Mouse (Mus musculus) midbrain, embryonic 13.5 days (tissue): ENCODE measurements around the gene Zfp839. TPM values are rescaled to one million over a fixed set of nuclear protein-coding genes. Genes with fewer than 3 reads are reported as not detected.

Source experiments
- ATAC-seq: fragments of 200-750 bp; cut with Nextera tagmentation; 2 replicates; pipeline ENCODE4 v1.8.0; 2017; ENCODE audit warnings: mild to moderate bottlenecking, moderate TSS enrichment, moderate library complexity
- H3K27ac ChIP-seq: fragments of 300-500 bp; sonication (generic); 2 replicates; pipeline ENCODE4 v1.5.1; 2015; ENCODE audit warnings: inconsistent platforms, mild to moderate bottlenecking, moderate library complexity
- H3K27me3 ChIP-seq: fragments of 300-500 bp; sonication (generic); 2 replicates; pipeline ENCODE4 v1.6.1; 2015; ENCODE audit warnings: mild to moderate bottlenecking, inconsistent platforms
- H3K36me3 ChIP-seq: fragments of 300-500 bp; sonication (generic); 2 replicates; pipeline ENCODE4 v1.6.1; 2015; ENCODE audit warnings: mild to moderate bottlenecking, inconsistent platforms
- H3K4me1 ChIP-seq: fragments of 300-500 bp; sonication (generic); replicated peaks from 2 replicates; pipeline ENCODE4 v1.6.1; 2015; ENCODE audit warnings: inconsistent platforms
- H3K4me2 ChIP-seq: fragments of 300-500 bp; sonication (generic); replicated peaks from 2 replicates; pipeline ENCODE4 v1.6.1; 2015; ENCODE audit warnings: moderate library complexity, mild to moderate bottlenecking, inconsistent platforms
- H3K4me3 ChIP-seq: fragments of 300-500 bp; sonication (generic); replicated peaks from 2 replicates; pipeline ENCODE4 v1.5.1; 2015; ENCODE audit warnings: mild to moderate bottlenecking, inconsistent platforms
- H3K9ac ChIP-seq: fragments of 300-500 bp; sonication (generic); replicated peaks from 2 replicates; pipeline ENCODE4 v1.6.1; 2015; ENCODE audit warnings: mild to moderate bottlenecking, inconsistent platforms
- H3K9me3 ChIP-seq: fragments of 300-500 bp; sonication (generic); 2 replicates; pipeline ENCODE4 v1.6.1; 2016; ENCODE audit warnings: mild to moderate bottlenecking, inconsistent platforms
- WGBS: fragments of 180-500 bp; shearing (Covaris S2); methylation state at CpG from one replicate; pipeline ENCODE4 v1.1.7; 2015; 5-methylcytosine and 5-hydroxymethylcytosine counted together
- polyA plus RNA-seq: library from polyadenylated mRNA; unstranded; fragments of >200 nt; fragmentation: Nextera tagmentation; extraction: Ambion mirVana; gene quantifications from 2 replicates; pipeline ENCODE4 v1.2.1, GENCODE M21; 2015

The Zfp839 gene
- 3.9 and 4.3 TPM in 2 replicates for polyA plus RNA-seq

GRCm38 (mm10) chr12:110850010-110850928 lies at the start of gene Zfp839:
Gene Zfp839, plus strand, starts transcription at chr12:110850253.
- 0 out of 2 replicates have a peak, but pooled peaks cover 3% of the 10 kb centered on the region for H3K36me3 ChIP-seq
- peaks cover 27% of the 10 kb centered on the region for H3K4me1 ChIP-seq
- under 1% methylated on average over 85 of the region's 89 CpGs for WGBS
- ATAC-seq: peak; percentile 81
- H3K4me2 ChIP-seq: peak within 1 kb of the TSS; percentile 75
- peak within 1 kb of the TSS; percentile 89 for H3K4me3 ChIP-seq
- H3K9ac ChIP-seq: peak within 1 kb of the TSS; percentile 88
- H3K9me3 ChIP-seq: no peaks in the 10 kb centered on the region
- H3K27ac ChIP-seq: peak within 1 kb of the TSS; percentile 47; the same call in 1 of the 2 replicates
- H3K27me3 ChIP-seq: peaks cover 30% of the 10 kb centered on the region

DNA sequence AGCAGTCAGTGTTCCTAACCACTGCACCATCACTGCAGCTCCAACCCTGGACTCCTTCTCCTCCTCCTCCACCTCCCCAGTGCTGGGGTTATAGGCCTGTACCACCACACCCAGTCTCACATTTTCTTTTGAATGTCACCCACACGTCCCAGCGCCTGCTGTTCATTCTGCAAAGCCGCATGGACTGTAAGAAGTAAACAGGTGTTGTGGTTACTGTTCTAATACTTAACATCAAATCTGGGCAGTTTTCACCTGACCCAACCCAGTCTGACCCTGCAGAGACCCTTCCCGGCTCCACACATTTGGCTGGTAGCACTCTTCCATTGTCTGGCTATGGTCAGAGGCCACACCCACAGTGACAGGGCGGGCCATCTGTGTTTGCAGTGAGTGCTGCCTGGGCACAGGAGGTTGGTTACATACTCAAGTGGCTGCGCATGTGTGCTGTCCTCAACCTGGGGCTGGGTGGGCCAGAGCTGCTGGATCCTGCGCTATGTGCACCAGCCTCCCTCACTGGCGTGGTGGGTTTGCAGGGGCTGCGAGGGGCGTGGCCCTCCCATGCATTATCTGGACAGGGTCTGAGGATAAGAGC lies 48.1 kb upstream of the Zfp839 start:
- H3K4me1 ChIP-seq: peaks cover 20% of the 10 kb centered on the region
- H3K27me3 ChIP-seq: no peaks in the 10 kb centered on the region
- no peak for ATAC-seq
- H3K9ac ChIP-seq: no peak overlapping the region
- H3K27ac ChIP-seq: no peak overlapping the region
- no peak overlapping the region for H3K4me2 ChIP-seq
- H3K36me3 ChIP-seq: 0 out of 2 replicates have a peak, but pooled peaks cover 18% of the 10 kb centered on the region
- H3K4me3 ChIP-seq: no peak overlapping the region
- H3K9me3 ChIP-seq: no peaks in the 10 kb centered on the region
- 88% methylated on average over 10 of the region's 10 CpGs for WGBS

DNA sequence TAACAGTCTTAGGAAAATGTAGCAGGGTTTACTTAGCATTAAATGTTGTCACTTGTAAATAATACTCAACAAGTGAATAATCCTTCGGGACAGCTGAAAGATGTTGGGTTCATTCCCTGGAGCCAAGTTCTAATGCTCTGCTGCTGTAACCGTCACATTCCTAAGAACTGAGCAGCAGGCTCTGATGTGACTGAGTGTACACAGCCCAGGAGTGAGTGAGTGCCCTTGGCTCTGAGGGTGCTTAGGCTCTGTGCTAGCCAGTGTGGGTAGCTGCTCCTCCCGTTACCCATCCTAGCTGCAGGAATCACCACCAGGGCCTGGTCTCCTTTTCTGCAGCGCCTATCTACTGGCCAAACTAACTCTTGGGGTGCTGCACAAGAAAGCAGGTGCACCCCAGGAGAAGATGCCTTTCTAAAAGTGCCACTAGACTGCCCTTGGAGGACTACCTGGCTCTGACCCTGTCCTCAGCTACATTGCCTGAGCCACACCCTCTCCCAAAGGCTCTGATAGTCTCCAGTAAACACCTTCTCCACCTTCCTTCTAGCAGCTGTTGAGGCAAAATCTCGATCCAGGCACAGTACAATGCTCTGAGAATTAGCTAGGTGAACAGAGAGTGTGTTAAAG lies 47.3 kb upstream of the Zfp839 start:
- peaks cover 23% of the 10 kb centered on the region for H3K4me1 ChIP-seq
- no peaks in the 10 kb centered on the region for H3K9me3 ChIP-seq
- ATAC-seq: no peak
- no peak overlapping the region for H3K27ac ChIP-seq
- H3K9ac ChIP-seq: peak overlapping the region; percentile 39
- H3K27me3 ChIP-seq: no peaks in the 10 kb centered on the region
- peaks cover 23% of the 10 kb centered on the region; the same call in 1 of the 2 replicates for H3K36me3 ChIP-seq
- WGBS: 92% methylated on average over 5 of the region's 5 CpGs
- H3K4me2 ChIP-seq: no peak overlapping the region
- no peak overlapping the region for H3K4me3 ChIP-seq

DNA sequence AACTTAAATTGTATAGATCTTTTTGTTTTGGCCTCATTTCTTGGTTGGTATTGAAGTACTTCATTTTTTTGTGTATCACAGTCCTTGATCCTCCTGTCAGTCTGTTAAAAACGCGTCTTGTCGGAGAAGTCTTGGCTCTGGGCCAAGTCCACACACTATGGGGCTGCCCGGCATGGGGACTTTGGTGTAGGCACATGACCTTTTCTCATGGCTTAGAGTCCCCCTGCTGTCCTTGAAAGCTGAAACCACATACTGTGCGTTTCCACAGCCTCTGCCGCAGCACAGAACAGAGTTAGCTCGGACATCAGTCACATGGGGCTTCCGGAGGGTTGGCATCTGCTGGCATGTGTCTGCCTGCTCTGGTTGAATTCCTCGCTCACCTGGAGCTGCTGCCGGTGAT lies 45.8 kb upstream of the Zfp839 start:
- Histone ChIP-seq H3K9ac (no peak overlapping the region), H3K9me3 (no peaks in the 10 kb centered on the region), H3K4me3 (no peak overlapping the region), H3K27ac (no peak overlapping the region), H3K4me1 (peaks cover 34% of the 10 kb centered on the region), H3K4me2 (no peak overlapping the region), H3K27me3 (no peaks in the 10 kb centered on the region), H3K36me3 (peaks cover 29% of the 10 kb centered on the region; the same call in 1 of the 2 replicates)
- peak; percentile 63; the same call in 1 of the 2 replicates for ATAC-seq
- 22% methylated on average over 10 of the region's 10 CpGs for WGBS

DNA sequence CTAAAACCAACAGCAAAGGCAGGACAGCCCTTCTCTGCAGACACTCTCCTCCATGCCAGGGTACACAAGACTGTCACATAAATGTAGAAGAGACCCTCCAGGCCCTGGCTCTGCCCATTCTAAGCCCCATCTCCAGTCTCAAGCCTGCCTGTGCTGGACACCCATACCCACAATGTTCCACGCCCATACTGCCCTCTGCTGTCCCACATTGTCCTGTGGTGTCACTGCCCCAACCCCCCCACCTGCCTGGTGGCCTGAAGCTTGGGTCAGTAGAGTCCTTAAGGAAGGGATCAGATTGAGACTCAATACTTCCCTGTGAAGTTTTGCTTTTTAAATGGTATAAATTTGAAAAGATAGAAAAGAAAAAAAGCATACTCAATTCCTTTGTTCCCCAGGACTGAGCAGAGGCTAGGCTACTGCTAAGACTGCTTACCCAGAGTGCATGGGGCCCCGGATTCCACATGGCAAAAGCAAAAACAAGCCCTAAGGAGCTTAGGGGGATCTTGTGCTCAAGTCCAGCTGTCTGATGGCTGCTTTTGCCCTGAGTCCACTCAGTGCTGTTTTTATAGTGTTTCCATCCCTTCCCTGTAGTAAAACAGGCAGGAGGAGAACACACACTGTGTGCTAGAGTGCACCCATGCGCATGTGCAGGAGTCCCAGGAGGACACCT lies 43.6 kb upstream of the Zfp839 start:
- Histone ChIP-seq H3K27me3 (no peaks in the 10 kb centered on the region), H3K4me1 (peaks cover 34% of the 10 kb centered on the region), H3K36me3 (peaks cover 46% of the 10 kb centered on the region; the same call in 1 of the 2 replicates), H3K9ac (no peak overlapping the region), H3K4me2 (no peak overlapping the region), H3K9me3 (no peaks in the 10 kb centered on the region), H3K27ac (no peak overlapping the region), H3K4me3 (no peak overlapping the region)
- ATAC-seq: no peak
- WGBS: 73% methylated on average over 3 of the region's 3 CpGs

DNA sequence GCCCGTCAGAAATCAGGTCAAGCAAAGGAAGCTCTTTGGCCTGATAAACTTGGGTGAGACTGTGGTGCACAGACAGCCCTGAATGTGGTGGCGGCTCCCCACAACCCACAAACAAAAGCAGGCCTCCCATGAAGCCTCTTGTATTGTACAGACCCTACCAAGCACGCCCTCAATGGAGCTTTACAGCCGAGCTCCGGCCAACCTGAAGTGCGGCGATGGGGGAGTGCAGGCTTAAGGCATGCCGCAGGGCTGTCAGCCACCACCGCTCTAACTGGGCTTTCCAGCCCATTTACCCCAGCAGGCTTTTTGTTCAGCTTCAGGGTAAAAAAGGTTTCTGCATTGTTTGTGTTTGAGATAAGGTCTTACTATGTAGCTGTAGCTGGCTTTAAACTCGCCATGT lies 41.6 kb upstream of the Zfp839 start:
- 15% methylated on average over 10 of the region's 10 CpGs for WGBS
- Histone ChIP-seq H3K9me3 (no peaks in the 10 kb centered on the region), H3K9ac (no peak overlapping the region), H3K27me3 (no peaks in the 10 kb centered on the region), H3K4me2 (no peak overlapping the region), H3K4me3 (no peak overlapping the region), H3K36me3 (peaks cover 56% of the 10 kb centered on the region), H3K4me1 (peaks cover 27% of the 10 kb centered on the region), H3K27ac (no peak overlapping the region)
- ATAC-seq: 0 out of 2 replicates have a peak, but pooled peaks have one; percentile 47

DNA sequence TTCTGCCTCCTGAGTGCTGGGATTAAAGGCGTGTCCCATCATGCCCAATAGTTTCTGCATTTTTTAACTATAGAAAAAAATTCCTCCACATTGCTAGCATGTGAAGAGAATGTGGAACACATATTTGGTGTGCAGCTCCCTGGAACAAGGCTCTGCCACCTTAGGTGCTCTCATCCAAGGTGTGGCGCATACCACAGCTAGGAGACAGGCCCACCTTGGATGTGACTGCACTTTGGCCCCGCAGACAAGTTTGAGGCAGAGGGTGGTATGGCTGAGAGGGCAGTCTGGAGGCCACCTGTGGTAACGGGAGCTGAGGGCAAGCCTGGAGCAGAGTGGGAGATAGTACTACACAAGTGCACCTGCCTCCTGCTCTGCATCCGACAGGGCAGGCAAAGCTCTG lies 41.2 kb upstream of the Zfp839 start:
- Histone ChIP-seq H3K27me3 (no peaks in the 10 kb centered on the region), H3K9me3 (no peaks in the 10 kb centered on the region), H3K4me2 (no peak overlapping the region), H3K27ac (no peak overlapping the region), H3K36me3 (peaks cover 60% of the 10 kb centered on the region), H3K9ac (no peak overlapping the region), H3K4me3 (no peak overlapping the region), H3K4me1 (peaks cover 25% of the 10 kb centered on the region)
- no peak for ATAC-seq
- WGBS: 74% methylated on average over 5 of the region's 5 CpGs

DNA sequence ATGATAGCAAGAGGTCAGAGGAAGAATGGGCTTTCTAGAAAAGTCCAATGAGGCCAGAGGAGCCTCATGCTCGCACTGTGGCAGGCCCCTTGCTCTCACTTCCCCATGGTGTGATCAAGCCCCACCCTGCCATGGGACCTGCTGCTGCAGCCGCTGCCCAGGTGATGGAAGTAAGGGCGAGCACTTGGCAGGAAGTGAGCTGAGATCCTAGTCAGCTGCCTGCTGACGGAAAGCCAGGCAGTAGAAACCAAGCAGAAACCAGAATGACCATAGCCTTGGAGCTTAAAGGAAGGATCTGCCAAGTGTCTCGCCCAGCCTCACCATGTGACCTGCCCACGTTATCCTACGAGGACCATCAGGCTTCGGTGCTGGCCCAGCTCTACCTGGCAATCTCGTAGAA lies 36.9 kb upstream of the Zfp839 start:
- Histone ChIP-seq H3K27me3 (no peaks in the 10 kb centered on the region), H3K4me3 (no peak overlapping the region), H3K4me1 (peaks cover 8% of the 10 kb centered on the region), H3K27ac (no peak overlapping the region), H3K9me3 (no peaks in the 10 kb centered on the region), H3K36me3 (peaks cover 44% of the 10 kb centered on the region), H3K9ac (no peak overlapping the region), H3K4me2 (no peak overlapping the region)
- no peak for ATAC-seq
- 95% methylated on average over 9 of the region's 9 CpGs for WGBS

DNA sequence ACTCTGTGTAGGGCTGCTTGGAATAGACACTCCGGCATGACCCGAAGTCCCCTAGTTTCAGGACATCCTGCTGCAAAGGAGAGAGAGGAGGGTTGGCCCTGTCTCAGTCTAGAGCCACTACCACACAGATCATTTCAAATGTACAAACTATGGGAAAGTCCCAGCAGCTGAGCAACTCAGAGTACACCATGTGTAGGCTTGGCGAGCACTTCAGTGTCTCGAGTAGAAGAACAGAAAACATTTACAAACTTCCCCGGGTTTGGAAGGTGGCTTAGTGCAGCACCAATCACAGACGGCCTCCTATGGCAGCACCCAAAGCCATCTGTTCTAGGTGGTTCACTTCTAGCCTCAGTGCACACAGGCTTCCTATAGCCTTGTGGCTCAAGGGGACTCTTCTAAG lies 36.4 kb upstream of the Zfp839 start:
- no peak for ATAC-seq
- 96% methylated on average over 6 of the region's 6 CpGs for WGBS
- Histone ChIP-seq H3K36me3 (peaks cover 44% of the 10 kb centered on the region), H3K4me1 (peaks cover 3% of the 10 kb centered on the region), H3K4me2 (no peak overlapping the region), H3K9me3 (no peaks in the 10 kb centered on the region), H3K27ac (no peak overlapping the region), H3K9ac (no peak overlapping the region), H3K27me3 (no peaks in the 10 kb centered on the region), H3K4me3 (no peak overlapping the region)

GRCm38 (mm10) chr12:110814924-110815323 lies 35.1 kb upstream of the Zfp839 start:
- 85% methylated on average over 17 of the region's 17 CpGs for WGBS
- H3K9me3 ChIP-seq: no peaks in the 10 kb centered on the region
- no peak overlapping the region for H3K4me2 ChIP-seq
- H3K36me3 ChIP-seq: peaks cover 36% of the 10 kb centered on the region
- H3K9ac ChIP-seq: no peak overlapping the region
- H3K27ac ChIP-seq: no peak overlapping the region
- ATAC-seq: no peak
- H3K27me3 ChIP-seq: no peaks in the 10 kb centered on the region
- no peaks in the 10 kb centered on the region for H3K4me1 ChIP-seq
- no peak overlapping the region for H3K4me3 ChIP-seq

GRCm38 (mm10) chr12:110816833-110817232 lies 33.2 kb upstream of the Zfp839 start:
- Histone ChIP-seq H3K4me3 (no peak overlapping the region), H3K4me1 (no peaks in the 10 kb centered on the region), H3K9ac (no peak overlapping the region), H3K27me3 (no peaks in the 10 kb centered on the region), H3K27ac (no peak overlapping the region), H3K4me2 (no peak overlapping the region), H3K9me3 (no peaks in the 10 kb centered on the region), H3K36me3 (peaks cover 21% of the 10 kb centered on the region)
- WGBS: 94% methylated on average over 2 of the region's 2 CpGs
- ATAC-seq: no peak
